ENCODE assay signal across 26 mouse cellular contexts in the genomic region with DNA sequence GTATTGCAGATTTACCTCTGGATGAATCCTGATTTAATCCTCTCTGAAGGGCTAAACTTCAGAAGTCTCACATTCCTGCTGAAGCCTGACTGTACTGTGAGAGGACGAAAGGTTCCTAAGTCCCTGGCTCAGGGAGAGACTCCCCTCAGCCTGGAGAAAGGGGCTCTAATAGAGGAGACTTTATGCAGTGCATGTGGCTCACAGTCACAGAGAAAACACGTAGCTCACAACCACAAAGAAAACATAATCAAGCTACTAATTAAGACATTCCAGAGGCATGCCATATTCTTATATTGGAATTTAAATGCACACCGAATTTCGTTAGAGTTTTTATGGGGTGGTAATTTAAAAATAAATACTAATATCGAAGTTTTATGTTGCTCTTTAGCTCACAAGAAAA.
DNase-seq lines count a peak whose midpoint lies in the region; ATAC-seq and TF ChIP-seq lines count a peak whose summit lies in the region.
"Had no signal": no experiment of that assay in that cellular context is flagged by ENCODE, and none has a peak within 500 bp of the region (broad histone marks: within the 10 kb centered on the region; RNA-seq: fewer than 3 reads in every experiment).

No protein-coding gene starts in this region.

- H3K9me3 ChIP-seq in limb, embryonic 14.5 days (ENCODE audit: control insufficient read depth, low read length) = no peaks in the 10 kb centered on the region
- H3K9me3 ChIP-seq in forebrain, postnatal 0 days (ENCODE audit: low read length) = no peaks in the 10 kb centered on the region
- H3K9me3 ChIP-seq: embryonic facial prominence, embryonic 13.5 days; embryonic facial prominence, embryonic 15.5 days; forebrain, embryonic 10.5 days; forebrain, embryonic 12.5 days; G1E had no signal

- TF ChIP-seq CTCF in forebrain, postnatal 0 days (IDR thresholded peaks at IDR 0.05; ENCODE audit: low read depth) = no peak

- DNase-seq in heart, adult 11 months = peak; percentile 13
- no peak for DNase-seq in heart, postnatal 10 days
- peak; percentile 2 for DNase-seq in Muller cell, postnatal 12 days (ENCODE audit: inconsistent ontology term)
- DNase-seq in limb, embryonic 14.5 days (ENCODE audit: low spot score) = no peak
- DNase-seq in forebrain, postnatal 0 days = no peak
- DNase-seq: adrenal gland, adult 2 months; adrenal gland, postnatal 10 days; adrenal gland, postnatal 25 days; B cell, adult 2 months; cerebellum, adult 11 months; cerebellum, adult 18-20 months; cerebellum, adult 8-10 months; cerebellum, adult 9-11 months; cerebellum, postnatal 14 days; cerebellum, postnatal 36 days; embryo, embryonic 11 days had no signal

- no peak for TF ChIP-seq POLR2A in limb, embryonic 14.5 days (IDR thresholded peaks at IDR 0.05; ENCODE audit: borderline replicate concordance, extremely low read depth, insufficient read depth, insufficient read length)

- no peak overlapping the region for H3K4me2 ChIP-seq in limb, embryonic 14.5 days (replicated peaks; ENCODE audit: low read depth, low read length, severe bottlenecking)
- no peak overlapping the region for H3K4me2 ChIP-seq in forebrain, postnatal 0 days (ENCODE audit: low read depth)
- H3K4me2 ChIP-seq: embryonic facial prominence, embryonic 13.5 days; embryonic facial prominence, embryonic 15.5 days; forebrain, embryonic 12.5 days had no signal

- H3K27ac ChIP-seq in limb, embryonic 14.5 days (replicated peaks; ENCODE audit: low read depth, low read length) = no peak overlapping the region
- H3K27ac ChIP-seq in forebrain, postnatal 0 days (ENCODE audit: low read depth, low read length) = no peak overlapping the region
- H3K27ac ChIP-seq: embryonic facial prominence, embryonic 13.5 days; embryonic facial prominence, embryonic 15.5 days; forebrain, embryonic 10.5 days; forebrain, embryonic 12.5 days had no signal

- no peaks in the 10 kb centered on the region for H3K4me1 ChIP-seq in limb, embryonic 14.5 days (ENCODE audit: control insufficient read depth, insufficient read depth, low read length)
- no peaks in the 10 kb centered on the region for H3K4me1 ChIP-seq in forebrain, postnatal 0 days (ENCODE audit: insufficient read depth)
- H3K4me1 ChIP-seq: embryonic facial prominence, embryonic 13.5 days; embryonic facial prominence, embryonic 15.5 days; forebrain, embryonic 12.5 days had no signal

- no peak overlapping the region for H3K4me3 ChIP-seq in limb, embryonic 14.5 days (replicated peaks; ENCODE audit: low read length)
- H3K4me3 ChIP-seq in forebrain, postnatal 0 days (ENCODE audit: low read depth, low read length) = no peak overlapping the region
- H3K4me3 ChIP-seq: embryonic facial prominence, embryonic 13.5 days; embryonic facial prominence, embryonic 15.5 days; erythroblast, embryonic 14.5 days; forebrain, embryonic 10.5 days; forebrain, embryonic 12.5 days had no signal

- 32% methylated on average over 5 of the region's 5 CpGs for WGBS in limb, embryonic 14.5 days
- WGBS in forebrain, postnatal 0 days = 55% methylated on average over 5 of the region's 5 CpGs

- ATAC-seq in limb, embryonic 14.5 days (ENCODE audit: low FRiP score, low read depth) = 0 out of 2 replicates have a peak, but pooled peaks have one; percentile 53
- no peak for ATAC-seq in forebrain, postnatal 0 days
- ATAC-seq: CD4-positive, CD25-positive, alpha-beta regulatory T cell, adult 4 months; forebrain, embryonic 14.5 days; forebrain, embryonic 16.5 days had no signal

- no peaks in the 10 kb centered on the region for H3K27me3 ChIP-seq in limb, embryonic 14.5 days (ENCODE audit: control insufficient read depth, insufficient read depth, low read length)
- no peaks in the 10 kb centered on the region for H3K27me3 ChIP-seq in forebrain, postnatal 0 days (ENCODE audit: insufficient read depth, low read length)
- H3K27me3 ChIP-seq: CH12.LX; embryonic facial prominence, embryonic 13.5 days; embryonic facial prominence, embryonic 15.5 days; forebrain, embryonic 12.5 days had no signal

- no peaks in the 10 kb centered on the region for H3K36me3 ChIP-seq in limb, embryonic 14.5 days (ENCODE audit: control insufficient read depth, insufficient read depth, low read length)
- H3K36me3 ChIP-seq in forebrain, postnatal 0 days (ENCODE audit: insufficient read depth) = peaks cover 28% of the 10 kb centered on the region
- H3K36me3 ChIP-seq: embryonic facial prominence, embryonic 13.5 days; embryonic facial prominence, embryonic 15.5 days; forebrain, embryonic 10.5 days; forebrain, embryonic 12.5 days; G1E had no signal

- H3K9ac ChIP-seq in limb, embryonic 14.5 days (ENCODE audit: low read depth, low read length, severe bottlenecking) = no peak overlapping the region
- no peak overlapping the region for H3K9ac ChIP-seq in forebrain, postnatal 0 days
- H3K9ac ChIP-seq: embryonic facial prominence, embryonic 13.5 days; embryonic facial prominence, embryonic 15.5 days; forebrain, embryonic 12.5 days had no signal

- intact Hi-C loops in heart, postnatal 10 days (cut with DNase I) = no loop called here

Comparison
In these comparisons a context has a peak if more than half of its experiments do, and no peak if none do; other contexts are left out.
1. DNase-seq: peak in heart, adult 11 months (single experiment) and Muller cell, postnatal 12 days (single experiment); none in heart, postnatal 10 days (0 of 2), limb, embryonic 14.5 days (single experiment) and forebrain, postnatal 0 days (single experiment).